Mouse (Mus musculus) frontal cortex, postnatal 25 days (tissue): ENCODE results near the gene Gprc5c.

Experiments
- DNase-seq, 2 experiments: peaks; one replicate each; pipeline ENCODE4 v3.0.0; 2022; ENCODE audit warnings: low spot score in 2 of 2

The Gprc5c gene

GRCm38 (mm10) chr11:114850452-114851268, at the start of gene Gprc5c:
Gene Gprc5c, plus strand, starts transcription at chr11:114851152.
- no peak for DNase-seq

GRCm38 (mm10) chr11:114801906-114802305, 49.0 kb upstream of the Gprc5c start:
- no peak for DNase-seq

GRCm38 (mm10) chr11:114802540-114803267, 48.2 kb upstream of the Gprc5c start:
- DNase-seq: no peak

GRCm38 (mm10) chr11:114803990-114804389, 47.0 kb upstream of the Gprc5c start:
- no peak for DNase-seq

GRCm38 (mm10) chr11:114807025-114807424, 43.9 kb upstream of the Gprc5c start:
- no peak for DNase-seq

- DNase-seq: no peak
Measured at GRCm38 (mm10) chr11:114807686-114808427, 43.1 kb upstream of the Gprc5c start.

- no peak for DNase-seq
Measured at GRCm38 (mm10) chr11:114809371-114809770, 41.6 kb upstream of the Gprc5c start.

- no peak for DNase-seq
Measured at GRCm38 (mm10) chr11:114810344-114810743, 40.6 kb upstream of the Gprc5c start.

- peak; percentile 91 to 96 for DNase-seq
Measured at GRCm38 (mm10) chr11:114812731-114813240, 38.2 kb upstream of the Gprc5c start.

GRCm38 (mm10) chr11:114814873-114815592, 35.9 kb upstream of the Gprc5c start:
- no peak for DNase-seq

GRCm38 (mm10) chr11:114816934-114817333, 34.0 kb upstream of the Gprc5c start:
- DNase-seq: no peak

GRCm38 (mm10) chr11:114818185-114818584, 32.8 kb upstream of the Gprc5c start:
- no peak for DNase-seq

- no peak for DNase-seq
Measured at GRCm38 (mm10) chr11:114819110-114819509, 31.8 kb upstream of the Gprc5c start.

- DNase-seq: no peak
Measured at GRCm38 (mm10) chr11:114820444-114820843, 30.5 kb upstream of the Gprc5c start.

GRCm38 (mm10) chr11:114821325-114821724, 29.6 kb upstream of the Gprc5c start:
- DNase-seq: no peak

- peak; percentile 59 to 63 for DNase-seq
Measured at GRCm38 (mm10) chr11:114822727-114823126, 28.2 kb upstream of the Gprc5c start.

- no peak for DNase-seq
Measured at GRCm38 (mm10) chr11:114823199-114823725, 27.7 kb upstream of the Gprc5c start.

GRCm38 (mm10) chr11:114826686-114827085, 24.3 kb upstream of the Gprc5c start:
- no peak for DNase-seq

GRCm38 (mm10) chr11:114829499-114830432, 21.2 kb upstream of the Gprc5c start:
- no peak for DNase-seq

GRCm38 (mm10) chr11:114830433-114830773, 20.5 kb upstream of the Gprc5c start:
- DNase-seq: no peak
